Mouse (Mus musculus): Measurements from ENCODE around the gene Prdm9. TPM values are rescaled to one million over a fixed set of nuclear protein-coding genes. Genes with fewer than 3 reads are reported as not detected.

The Prdm9 gene
- polyA plus RNA-seq, 1 experiment from 2014 or later: 1.1 TPM

GRCm38 (mm10) chr17:15518766-15519165, 45.4 kb downstream of the Prdm9 start:
- peaks cover 48% of the 10 kb centered on the region for H3K36me3 ChIP-seq (ENCODE audit: control insufficient read depth, insufficient read depth, low read length)
- WGBS: 79% methylated on average over 1 of the region's 1 CpGs

GRCm38 (mm10) chr17:15518186-15518585, 46.0 kb downstream of the Prdm9 start:
- DNase-seq (ENCODE audit: low spot score) (no peak), ATAC-seq (replicated peaks; ENCODE audit: low FRiP score) (no peak)
- 91% methylated on average over 5 of the region's 5 CpGs for WGBS
- no peak overlapping the region for H3K27ac ChIP-seq (ENCODE audit: low read depth, low read length)
- H3K4me2 ChIP-seq: no peak overlapping the region
- no peaks in the 10 kb centered on the region for H3K9me3 ChIP-seq (ENCODE audit: control insufficient read depth, low read length)
- peaks cover 52% of the 10 kb centered on the region for H3K36me3 ChIP-seq (ENCODE audit: control insufficient read depth, insufficient read depth, low read length)
- no peaks in the 10 kb centered on the region for H3K27me3 ChIP-seq (replicated peaks; ENCODE audit: control insufficient read depth, insufficient read depth, low read length)
- no peak overlapping the region for H3K4me3 ChIP-seq (ENCODE audit: low read depth, low read length)
- H3K4me1 ChIP-seq (replicated peaks; ENCODE audit: control insufficient read depth, insufficient read depth, low read length): no peaks in the 10 kb centered on the region
- no peak overlapping the region for H3K9ac ChIP-seq (ENCODE audit: low read depth, low read length)

More at GRCm38 (mm10) chr17:15518766-15519165, 45.4 kb downstream of the Prdm9 start:
- no peak for ATAC-seq (replicated peaks; ENCODE audit: low FRiP score)
- H3K4me2 ChIP-seq: no peak overlapping the region
- H3K27me3 ChIP-seq (replicated peaks; ENCODE audit: control insufficient read depth, insufficient read depth, low read length): no peaks in the 10 kb centered on the region
- no peak for DNase-seq (ENCODE audit: low spot score)
- no peaks in the 10 kb centered on the region for H3K4me1 ChIP-seq (replicated peaks; ENCODE audit: control insufficient read depth, insufficient read depth, low read length)
- no peak overlapping the region for H3K9ac ChIP-seq (ENCODE audit: low read depth, low read length)
- no peak overlapping the region for H3K27ac ChIP-seq (ENCODE audit: low read depth, low read length)
- H3K9me3 ChIP-seq (ENCODE audit: control insufficient read depth, low read length): no peaks in the 10 kb centered on the region
- H3K4me3 ChIP-seq (ENCODE audit: low read depth, low read length): no peak overlapping the region

GRCm38 (mm10) chr17:15517776-15518175, 46.4 kb downstream of the Prdm9 start:
- Histone ChIP-seq H3K27me3 (replicated peaks; ENCODE audit: control insufficient read depth, insufficient read depth, low read length) (no peaks in the 10 kb centered on the region), H3K4me1 (replicated peaks; ENCODE audit: control insufficient read depth, insufficient read depth, low read length) (no peaks in the 10 kb centered on the region), H3K4me2 (no peak overlapping the region), H3K27ac (ENCODE audit: low read depth, low read length) (no peak overlapping the region), H3K9me3 (ENCODE audit: control insufficient read depth, low read length) (no peaks in the 10 kb centered on the region), H3K9ac (ENCODE audit: low read depth, low read length) (no peak overlapping the region), H3K36me3 (ENCODE audit: control insufficient read depth, insufficient read depth, low read length) (peaks cover 52% of the 10 kb centered on the region), H3K4me3 (ENCODE audit: low read depth, low read length) (no peak overlapping the region)
- WGBS: 66% methylated on average over 5 of the region's 5 CpGs
- 0 out of 2 replicates have a peak, but pooled peaks have one; percentile 23 for ATAC-seq (replicated peaks; ENCODE audit: low FRiP score)
- DNase-seq (ENCODE audit: low spot score): no peak

GRCm38 (mm10) chr17:15510694-15511093, 53.5 kb downstream of the Prdm9 start:
- no peak for ATAC-seq (replicated peaks; ENCODE audit: low FRiP score)
- Histone ChIP-seq H3K27me3 (replicated peaks; ENCODE audit: control insufficient read depth, insufficient read depth, low read length) (no peaks in the 10 kb centered on the region), H3K4me3 (ENCODE audit: low read depth, low read length) (no peak overlapping the region), H3K27ac (ENCODE audit: low read depth, low read length) (no peak overlapping the region), H3K9me3 (ENCODE audit: control insufficient read depth, low read length) (no peaks in the 10 kb centered on the region), H3K4me2 (no peak overlapping the region), H3K9ac (ENCODE audit: low read depth, low read length) (no peak overlapping the region), H3K36me3 (ENCODE audit: control insufficient read depth, insufficient read depth, low read length) (peaks cover 72% of the 10 kb centered on the region), H3K4me1 (replicated peaks; ENCODE audit: control insufficient read depth, insufficient read depth, low read length) (no peaks in the 10 kb centered on the region)
- DNase-seq (ENCODE audit: low spot score): no peak
- 85% methylated on average over 2 of the region's 2 CpGs for WGBS

- H3K9me3 ChIP-seq (ENCODE audit: control insufficient read depth, low read length): no peaks in the 10 kb centered on the region
- H3K4me2 ChIP-seq: peak within 1 kb of the TSS; percentile 87
- peak within 1 kb of the TSS; percentile 90 for H3K9ac ChIP-seq (ENCODE audit: low read depth, low read length)
- peak within 1 kb of the TSS; percentile 89 for H3K4me3 ChIP-seq (ENCODE audit: low read depth, low read length)
- peak within 1 kb of the TSS; percentile 73 for H3K27ac ChIP-seq (ENCODE audit: low read depth, low read length)
- peaks cover 25% of the 10 kb centered on the region for H3K4me1 ChIP-seq (replicated peaks; ENCODE audit: control insufficient read depth, insufficient read depth, low read length)
- under 1% methylated on average over 63 of the region's 63 CpGs for WGBS
- H3K36me3 ChIP-seq (ENCODE audit: control insufficient read depth, insufficient read depth, low read length): peaks cover 14% of the 10 kb centered on the region; the same call in 1 of the 2 replicates
- H3K27me3 ChIP-seq (replicated peaks; ENCODE audit: control insufficient read depth, insufficient read depth, low read length): no peaks in the 10 kb centered on the region
- ATAC-seq (replicated peaks; ENCODE audit: low FRiP score) (peak; percentile 90), DNase-seq (ENCODE audit: low spot score) (peak; percentile 95)
These were observed 64.3 kb downstream of the Prdm9 start, which contains the start of the genes Psmb1 and Tbp for GRCm38 (mm10) chr17:15499656-15500394. Psmb1 (minus strand) TSS chr17:15499751. Tbp (plus strand) TSS chr17:15499888.

GRCm38 (mm10) chr17:15498753-15499113, 65.4 kb downstream of the Prdm9 start:
- Histone ChIP-seq H3K36me3 (ENCODE audit: control insufficient read depth, insufficient read depth, low read length) (peaks cover 8% of the 10 kb centered on the region), H3K27me3 (replicated peaks; ENCODE audit: control insufficient read depth, insufficient read depth, low read length) (no peaks in the 10 kb centered on the region), H3K4me1 (replicated peaks; ENCODE audit: control insufficient read depth, insufficient read depth, low read length) (peaks cover 25% of the 10 kb centered on the region), H3K9ac (ENCODE audit: low read depth, low read length) (peak overlapping the region; percentile 90), H3K4me3 (ENCODE audit: low read depth, low read length) (peak overlapping the region; percentile 89), H3K27ac (ENCODE audit: low read depth, low read length) (peak overlapping the region; percentile 54; the same call in 1 of the 2 replicates), H3K9me3 (ENCODE audit: control insufficient read depth, low read length) (no peaks in the 10 kb centered on the region), H3K4me2 (peak overlapping the region; percentile 87)
- WGBS: 44% methylated on average over 7 of the region's 7 CpGs
- ATAC-seq (replicated peaks; ENCODE audit: low FRiP score) (no peak), DNase-seq (ENCODE audit: low spot score) (no peak)

- Histone ChIP-seq H3K4me3 (ENCODE audit: low read depth, low read length) (peak overlapping the region; percentile 89), H3K27me3 (replicated peaks; ENCODE audit: control insufficient read depth, insufficient read depth, low read length) (no peaks in the 10 kb centered on the region), H3K9ac (ENCODE audit: low read depth, low read length) (peak overlapping the region; percentile 90), H3K27ac (ENCODE audit: low read depth, low read length) (peak overlapping the region; percentile 76), H3K36me3 (ENCODE audit: control insufficient read depth, insufficient read depth, low read length) (peaks cover 12% of the 10 kb centered on the region), H3K4me1 (replicated peaks; ENCODE audit: control insufficient read depth, insufficient read depth, low read length) (peaks cover 25% of the 10 kb centered on the region), H3K9me3 (ENCODE audit: control insufficient read depth, low read length) (no peaks in the 10 kb centered on the region), H3K4me2 (peak overlapping the region; percentile 87)
- ATAC-seq (replicated peaks; ENCODE audit: low FRiP score): peak; percentile 93
- under 1% methylated on average over 50 of the region's 50 CpGs for WGBS
- DNase-seq (ENCODE audit: low spot score): peak; percentile 92
These were observed 66.0 kb downstream of the Prdm9 start for GRCm38 (mm10) chr17:15497882-15498752.

Measured in liver, embryonic 11.5 days (tissue).